Mouse (Mus musculus) forebrain, embryonic 14.5 days (tissue): ENCODE results near the gene Atoh7. TPM values are rescaled to one million over a fixed set of nuclear protein-coding genes. Genes with fewer than 3 reads are reported as not detected.

ENCODE experiments used
- polyA plus RNA-seq: library from polyadenylated mRNA; unstranded; fragments of >200 nt; fragmentation: Nextera tagmentation; extraction: Ambion mirVana; gene quantifications from 2 replicates; pipeline ENCODE4 v1.2.1, GENCODE M21; 2014

Gene Atoh7
- polyA plus RNA-seq, 1 experiment from 2014 or later = 0.97 TPM

Other genes starting within 250 kb of the Atoh7 start
- gene Tet1, start 190.7 kb upstream of the Atoh7 start, polyA plus RNA-seq = 25.0 and 38.1 TPM in 2 replicates
- 16.7 and 17.1 TPM in 2 replicates for gene Slc25a16, start 179.0 kb upstream of the Atoh7 start, polyA plus RNA-seq
- gene Dna2, start 152.6 kb upstream of the Atoh7 start, polyA plus RNA-seq = 7.9 and 9.7 TPM in 2 replicates
- 38.6 and 47.9 TPM in 2 replicates for gene Rufy2, start 119.4 kb upstream of the Atoh7 start, polyA plus RNA-seq
- 81.2 and 90.8 TPM in 2 replicates for gene Hnrnph3, start 75.4 kb upstream of the Atoh7 start, polyA plus RNA-seq
- gene Pbld2, start 75.3 kb upstream of the Atoh7 start, polyA plus RNA-seq = 0.85 and 1.1 TPM in 2 replicates
- gene Pbld1, start 39.5 kb upstream of the Atoh7 start, polyA plus RNA-seq = 0.36 and 0.37 TPM in 2 replicates
- gene Mypn, start 104.3 kb downstream of the Atoh7 start, polyA plus RNA-seq = 0.10 and 0.15 TPM in 2 replicates
- 36.6 and 37.7 TPM in 2 replicates for gene Herc4, start 144.2 kb downstream of the Atoh7 start, polyA plus RNA-seq